Mouse (Mus musculus) cerebral cortex, adult 2 months (tissue): ENCODE results near the gene Col4a6.

Experiments
- WGBS: fragments of 180-500 bp; shearing (Covaris S2); methylation state at CpG from one replicate; pipeline ENCODE4 v1.1.7; 2018; 5-methylcytosine and 5-hydroxymethylcytosine counted together

The Col4a6 gene

DNA sequence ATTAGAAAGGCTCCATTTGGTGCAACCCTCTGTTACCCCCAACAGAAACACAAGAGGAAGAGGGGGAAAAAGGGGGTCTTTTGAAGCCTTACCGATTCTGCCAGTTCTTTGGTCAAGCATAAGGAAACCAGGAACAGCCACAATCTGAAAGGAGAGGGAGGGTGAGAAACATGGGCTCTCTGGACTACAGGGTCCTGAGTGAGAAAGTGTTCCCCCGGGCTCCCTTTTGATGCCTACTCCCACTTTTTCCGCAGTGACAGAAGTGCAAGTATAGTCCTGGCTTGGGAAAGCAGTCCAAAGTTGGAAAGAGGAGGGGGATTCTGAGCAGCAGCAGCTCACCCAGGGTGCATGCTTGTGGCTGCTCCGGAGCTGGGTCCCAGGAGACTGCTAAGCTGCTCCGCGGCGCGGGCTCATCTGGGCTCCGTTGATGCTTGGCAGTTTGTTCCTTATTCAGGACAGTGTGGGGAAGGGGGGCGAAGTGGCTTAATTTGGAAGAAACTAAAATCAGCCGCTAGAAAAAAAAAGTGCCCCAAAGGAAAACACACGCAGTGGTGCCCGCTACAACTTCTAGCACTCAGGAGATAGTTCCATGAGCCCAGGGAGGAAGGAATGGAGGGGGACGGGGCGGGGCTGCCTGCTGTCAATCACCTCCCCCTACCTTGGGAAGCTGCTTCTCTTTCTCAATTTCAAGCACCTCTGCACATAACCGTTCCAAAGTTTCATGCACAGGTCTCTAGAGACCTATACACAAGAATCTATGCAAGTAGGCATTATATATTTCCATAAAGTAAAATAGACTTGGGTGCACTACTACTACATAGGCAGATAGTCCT lies at the start of gene Col4a6:
Gene Col4a6, minus strand, starts transcription at position 607 of the 833 bp plus-strand sequence.
- 5% methylated on average over 16 of the region's 16 CpGs for WGBS

DNA sequence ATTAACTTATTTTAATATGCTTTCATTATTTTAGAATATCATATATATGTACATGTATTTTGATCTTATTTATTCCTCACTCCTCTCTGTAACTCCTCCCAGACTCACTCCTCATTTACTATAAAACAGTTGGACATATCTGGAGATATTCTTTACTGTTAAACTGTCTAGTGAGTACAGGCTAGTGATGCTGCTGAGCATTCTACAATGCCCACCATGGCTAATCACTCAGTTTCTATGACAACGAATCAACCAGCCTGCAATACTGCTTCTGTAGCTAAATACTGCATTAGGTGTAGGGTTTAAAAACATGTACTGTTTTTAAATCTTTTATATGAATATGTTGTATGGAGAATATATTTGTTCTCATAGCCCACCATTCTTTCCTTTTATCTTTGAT lies 29.2 kb upstream of the Col4a6 start:
- WGBS: 97% methylated on average over 1 of the region's 1 CpGs

DNA sequence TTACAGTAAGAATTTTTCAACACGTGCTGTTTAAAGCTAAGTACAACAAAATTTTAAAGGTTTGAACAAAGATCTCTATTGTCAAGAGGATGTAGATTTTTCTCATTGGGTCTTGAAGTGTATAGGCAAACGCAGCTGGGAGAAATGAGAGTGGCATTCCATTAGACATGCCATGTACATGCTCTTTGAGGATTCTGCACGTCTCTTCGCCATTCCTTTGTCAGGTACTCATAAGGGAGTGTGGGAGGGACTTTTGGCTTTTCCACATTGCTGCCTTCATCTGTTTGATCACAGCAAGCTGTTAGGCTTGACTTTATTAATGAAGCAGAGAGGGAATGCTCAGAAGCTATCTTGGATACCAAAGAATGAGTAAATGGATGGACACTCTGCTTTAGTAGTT lies 20.7 kb upstream of the Col4a6 start:
- WGBS: 83% methylated on average over 4 of the region's 4 CpGs

DNA sequence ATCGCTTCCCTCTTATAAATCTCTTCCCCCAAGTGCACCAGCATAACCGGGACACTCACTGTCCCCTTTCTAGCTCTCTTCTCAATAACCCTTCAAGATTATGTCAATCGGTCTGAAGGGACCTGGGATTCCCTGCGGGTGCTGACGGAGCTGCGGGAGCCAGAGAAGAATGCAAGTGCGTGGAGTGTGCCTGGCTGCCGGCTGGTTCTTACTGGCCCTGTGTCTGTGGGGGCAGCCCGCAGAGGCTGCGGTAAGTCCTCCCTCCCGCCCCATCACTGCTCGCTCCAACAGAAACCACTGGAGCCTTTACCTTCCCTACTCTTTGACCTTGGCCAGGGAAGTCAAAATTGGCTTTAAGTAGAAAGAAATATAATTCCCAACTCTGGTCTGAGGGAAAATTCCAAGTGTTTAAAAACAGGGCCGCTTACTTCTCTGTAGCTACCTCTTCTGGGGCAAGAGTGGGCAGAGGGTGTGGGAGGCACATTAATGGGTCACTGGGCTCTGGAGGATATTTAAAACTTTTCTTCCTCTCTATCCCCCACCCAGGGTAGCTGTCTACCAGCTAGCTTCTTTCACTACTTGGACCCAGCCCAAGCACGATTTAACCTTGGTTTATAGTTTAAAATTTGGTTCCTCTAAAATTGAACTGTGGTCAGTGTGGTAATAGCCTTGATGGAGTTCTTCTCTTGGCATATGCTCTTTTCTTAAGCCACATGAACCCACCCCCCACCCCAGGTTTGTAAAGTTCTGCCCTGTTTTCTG lies 1.9 kb upstream of the Col4a6 start:
- whole genome bisulfite sequencing: 4% methylated on average over 14 of the region's 14 CpGs

DNA sequence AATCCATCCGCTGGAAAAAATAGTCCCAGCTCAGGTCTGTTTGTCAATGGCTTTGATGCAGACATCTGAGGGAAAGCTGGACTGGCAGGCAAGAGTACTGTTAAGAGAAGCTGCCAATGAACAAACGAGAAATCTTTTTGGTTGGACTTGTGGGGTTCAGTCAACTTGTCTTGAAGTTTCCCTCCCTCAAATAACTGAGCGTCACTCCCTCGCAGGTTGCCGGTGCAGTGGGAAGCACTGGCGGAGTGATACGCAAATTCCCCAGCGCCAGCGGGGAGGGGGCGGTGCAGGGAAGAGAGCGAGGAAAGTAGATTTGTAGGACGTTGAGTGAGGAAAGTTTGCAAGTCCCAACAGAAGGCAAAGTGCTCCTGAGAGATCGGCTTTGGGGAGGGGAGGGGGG lies 1.2 kb upstream of the Col4a6 start, which contains the start of gene Col4a5:
Gene Col4a5, plus strand, starts transcription at position 276 of the 400 bp plus-strand sequence.
- 3% methylated on average over 13 of the region's 13 CpGs for WGBS

DNA sequence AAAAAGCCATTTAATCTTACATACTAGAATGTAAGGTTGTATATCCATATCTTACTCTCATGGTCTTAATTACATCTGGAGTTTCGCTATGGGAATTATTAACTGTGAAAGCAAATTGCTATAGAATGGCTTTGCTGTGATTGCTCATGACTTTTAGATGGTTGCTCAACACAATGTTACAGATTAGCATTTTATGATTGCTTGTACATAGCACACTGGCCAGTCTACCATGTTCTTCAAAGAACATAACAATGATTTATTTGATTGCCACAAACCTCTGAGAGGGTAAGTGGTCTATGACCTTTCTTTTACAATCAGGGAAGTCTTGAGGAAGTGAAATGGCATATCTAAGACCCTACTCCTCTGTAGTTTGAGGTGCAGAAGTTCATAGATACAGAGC lies 25.9 kb downstream of the Col4a6 start:
- 94% methylated on average over 1 of the region's 1 CpGs for WGBS

DNA sequence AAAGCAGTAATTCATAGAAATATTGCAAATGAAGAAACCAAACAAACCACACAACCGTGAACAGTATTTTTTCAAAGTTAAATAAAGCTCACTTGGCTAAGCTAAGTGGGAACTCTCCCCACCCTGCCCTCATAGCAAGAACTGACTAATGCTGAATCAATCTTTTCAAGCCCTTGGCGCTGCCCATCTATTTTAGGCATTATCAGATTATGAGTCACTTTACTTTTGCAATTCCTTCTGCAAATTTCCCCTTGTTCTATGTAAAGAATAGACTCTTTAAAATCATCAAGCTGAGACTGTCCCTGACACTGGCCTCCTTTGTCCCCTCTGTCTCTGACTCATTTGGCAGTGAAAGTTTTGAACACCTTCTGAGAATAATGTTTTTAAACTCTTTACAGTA lies 34.5 kb downstream of the Col4a6 start:
- WGBS: 36% methylated on average over 2 of the region's 2 CpGs

DNA sequence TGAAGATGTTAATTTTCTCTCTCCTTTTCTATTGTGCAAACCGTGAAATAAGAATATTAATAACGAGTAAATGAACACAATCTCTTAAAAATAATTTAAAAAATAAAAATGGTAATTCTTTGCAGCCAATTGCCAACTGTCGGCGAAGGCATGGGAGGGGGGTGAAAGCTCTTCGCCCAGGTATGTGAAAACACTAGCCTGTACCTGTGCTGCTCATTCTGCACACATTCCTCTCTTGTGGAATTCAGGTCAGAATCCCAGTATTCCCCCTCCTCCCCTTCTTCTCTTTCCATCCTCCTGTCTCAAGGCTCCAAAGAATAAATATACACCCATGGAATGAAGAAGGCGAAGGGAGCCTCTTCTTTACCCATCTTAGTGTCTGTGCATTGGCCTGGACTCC lies 37.1 kb downstream of the Col4a6 start:
- 93% methylated on average over 6 of the region's 6 CpGs for WGBS

DNA sequence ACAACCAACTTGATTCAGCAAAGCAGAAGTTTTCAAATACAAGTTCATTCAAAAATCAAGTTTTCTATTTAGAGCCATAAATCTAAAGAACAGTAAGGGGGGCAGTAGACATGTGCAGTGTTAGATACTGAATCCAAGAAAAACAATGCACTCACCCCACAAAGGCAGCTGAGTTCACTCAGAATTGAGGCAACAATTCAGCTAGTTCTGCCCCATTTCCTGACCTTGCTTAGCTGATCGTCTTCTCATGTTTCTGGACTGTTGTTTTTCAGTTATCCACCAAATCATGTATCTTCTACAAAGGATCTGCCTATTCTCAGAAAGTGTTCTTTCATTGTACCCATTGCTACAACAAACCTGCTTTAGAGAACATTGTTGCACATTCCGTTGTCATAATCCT lies 58.6 kb downstream of the Col4a6 start:
- 76% methylated on average over 2 of the region's 2 CpGs for WGBS

DNA sequence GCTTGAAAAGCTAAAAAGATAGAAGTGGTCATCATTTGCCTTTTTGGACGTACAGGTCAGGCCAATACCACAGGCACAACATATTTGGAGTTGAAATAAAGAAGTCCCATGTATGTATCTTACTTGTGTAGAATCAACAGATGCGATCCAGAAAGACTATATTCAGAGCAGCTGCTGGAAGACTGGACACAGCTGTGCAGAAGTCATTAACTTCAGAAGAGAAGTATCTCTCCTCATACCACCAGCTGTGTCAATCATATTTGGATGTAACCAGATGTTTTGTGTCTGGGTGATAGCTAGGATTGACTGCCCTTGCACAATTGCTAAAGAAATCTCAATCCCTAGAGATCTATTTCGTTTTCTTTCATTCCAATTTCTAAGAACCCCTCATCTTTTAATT lies 77.6 kb downstream of the Col4a6 start:
- 79% methylated on average over 3 of the region's 3 CpGs for WGBS

DNA sequence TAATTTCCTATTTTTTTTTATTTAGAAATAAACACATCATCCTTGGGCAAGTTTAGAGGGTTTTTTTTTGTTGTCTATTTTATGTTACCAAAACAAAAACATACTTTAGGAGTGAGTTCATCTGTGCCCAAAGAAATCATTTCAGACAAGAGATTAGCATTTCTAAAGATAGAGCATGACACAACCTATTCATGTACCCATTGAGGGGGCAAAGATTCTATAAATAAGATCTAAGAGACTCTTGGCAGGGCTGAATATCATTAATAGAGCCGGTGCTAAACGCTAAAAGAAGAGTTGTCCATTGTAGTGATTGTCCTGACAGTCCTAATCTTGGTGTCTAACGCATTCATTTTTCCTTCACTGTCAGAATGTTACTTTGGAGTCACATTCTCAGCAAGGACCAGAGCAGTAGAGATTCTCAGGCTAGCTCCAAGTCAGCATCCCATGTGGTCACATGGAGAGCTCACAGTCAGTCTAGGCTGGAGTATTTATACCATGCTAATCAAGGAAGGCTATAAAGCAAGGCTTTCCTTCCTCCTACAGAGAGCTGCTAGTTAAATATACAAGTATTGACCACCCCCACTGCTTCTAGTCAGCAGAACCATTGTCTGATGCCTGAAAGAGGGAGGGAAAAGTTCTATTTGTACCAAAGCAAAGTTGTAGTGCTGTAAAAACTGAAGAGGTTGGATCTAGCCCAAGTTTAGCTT lies 88.3 kb downstream of the Col4a6 start:
- 45% methylated on average over 3 of the region's 3 CpGs for WGBS

DNA sequence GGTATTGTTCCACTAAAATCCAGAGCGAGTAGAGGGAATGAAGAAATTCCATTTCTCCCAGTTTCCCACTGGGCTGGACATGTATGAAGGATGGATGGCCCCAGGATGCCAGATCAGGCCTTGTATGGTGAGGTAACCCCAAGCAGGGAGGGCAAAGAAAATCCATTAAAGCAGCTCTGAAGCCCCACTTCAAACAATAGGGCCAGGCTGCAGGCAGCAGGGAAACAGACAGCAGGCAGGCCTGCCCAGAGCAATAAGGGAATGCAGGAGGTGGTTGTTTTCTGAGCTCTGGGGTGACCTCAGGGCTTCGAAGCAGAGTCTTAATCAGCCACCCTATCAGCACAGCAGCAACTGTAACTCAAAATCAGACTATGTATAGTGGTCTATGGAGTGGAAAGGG lies 89.2 kb downstream of the Col4a6 start:
- 78% methylated on average over 2 of the region's 2 CpGs for WGBS

DNA sequence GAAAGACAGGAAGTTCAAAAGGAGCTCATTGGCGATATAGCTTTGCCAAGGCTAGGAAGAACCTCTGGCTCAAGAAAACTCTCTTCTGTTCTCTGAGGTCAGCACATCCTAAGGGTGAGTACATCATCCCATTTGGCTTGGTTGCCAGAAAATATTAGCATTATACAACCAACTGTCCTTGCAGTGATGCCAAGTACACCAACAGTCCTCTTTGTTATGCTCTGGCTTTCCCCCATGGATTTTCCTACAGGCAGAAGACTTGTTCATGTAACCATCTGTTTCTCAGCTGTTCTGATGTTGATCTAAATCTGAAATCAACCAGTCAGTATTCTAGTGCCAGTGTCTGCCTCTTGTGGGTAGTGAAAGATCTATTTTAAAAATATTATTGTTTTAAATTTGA lies 103.6 kb downstream of the Col4a6 start:
- 66% methylated on average over 1 of the region's 1 CpGs for WGBS

DNA sequence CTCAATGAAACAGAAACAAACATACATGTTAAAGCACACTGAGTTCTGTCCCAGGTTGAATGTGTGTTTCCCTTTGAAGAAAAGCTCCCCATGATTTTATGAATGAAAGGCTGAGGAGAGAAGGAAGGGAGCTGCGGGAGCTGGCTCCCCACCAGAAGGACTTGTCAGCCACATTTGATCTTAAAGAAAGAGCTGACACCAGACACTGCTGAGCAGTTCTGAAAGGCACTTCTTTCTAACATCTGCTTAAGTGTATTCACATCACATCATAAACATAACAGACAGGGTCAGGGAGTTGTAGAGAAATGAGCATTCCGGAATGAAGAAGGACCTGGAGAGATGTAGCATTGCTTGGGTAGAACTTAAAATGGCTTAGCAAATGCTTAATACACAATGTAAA lies 132.5 kb downstream of the Col4a6 start:
- WGBS: 67% methylated on average over 2 of the region's 2 CpGs

DNA sequence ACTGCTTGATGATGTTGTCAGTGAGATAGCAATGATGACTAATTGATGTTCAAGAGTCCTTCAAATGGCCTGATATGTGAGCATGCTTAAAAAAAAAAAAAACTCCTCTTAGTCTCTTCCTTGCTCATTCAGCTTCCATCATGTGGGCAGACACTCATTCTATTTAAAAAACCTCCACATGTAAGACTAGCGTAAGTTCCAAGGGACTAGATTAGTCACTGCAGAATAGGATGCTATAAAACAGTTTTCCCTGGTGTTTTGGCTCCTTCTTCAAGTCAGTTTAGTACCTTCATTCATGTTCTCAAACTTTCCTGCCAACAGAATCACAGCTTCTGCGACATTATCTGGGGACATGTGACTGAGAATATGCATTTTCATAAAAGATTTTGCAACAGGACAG lies 145.8 kb downstream of the Col4a6 start:
- WGBS: 53% methylated on average over 2 of the region's 2 CpGs

DNA sequence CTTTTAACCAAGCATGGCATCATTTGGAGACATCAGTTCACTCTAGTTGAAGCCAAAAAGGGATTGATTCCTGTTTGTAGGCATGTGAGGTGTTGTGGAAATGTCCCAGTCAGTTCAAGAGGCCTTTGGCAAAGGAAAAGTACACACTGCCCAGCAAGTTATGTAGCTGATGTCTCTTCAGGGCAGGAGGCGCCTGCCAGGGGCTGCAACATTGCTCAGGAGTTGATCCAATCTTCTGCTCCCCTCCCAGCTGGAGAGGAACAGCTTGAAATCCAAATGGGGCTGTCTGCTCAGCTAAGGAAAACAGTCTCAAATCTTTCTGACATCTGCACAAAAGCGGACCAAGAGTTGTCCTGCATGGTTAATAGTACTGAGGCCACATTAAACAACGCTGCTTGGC lies 149.7 kb downstream of the Col4a6 start:
- WGBS: 50% methylated on average over 3 of the region's 3 CpGs

DNA sequence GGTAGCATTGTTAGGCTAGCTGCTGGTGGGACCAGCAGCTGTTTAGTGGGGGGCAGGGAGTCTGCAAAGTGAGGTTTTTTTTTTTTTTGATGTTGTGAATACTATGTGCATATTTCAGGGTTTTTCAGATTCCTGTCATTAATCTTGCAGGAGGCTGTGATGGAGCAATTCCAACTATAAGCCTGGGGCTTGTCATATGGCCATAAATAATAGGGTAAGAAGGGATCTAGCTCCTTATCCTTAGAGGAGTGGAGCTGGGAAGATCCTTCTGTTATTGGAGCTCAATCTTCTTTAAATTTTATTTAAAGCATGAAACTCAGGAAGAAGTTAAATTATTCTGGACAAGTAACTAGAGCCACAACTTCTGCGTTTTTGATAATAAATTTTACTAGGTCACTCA lies 157.7 kb downstream of the Col4a6 start:
- 84% methylated on average over 1 of the region's 1 CpGs for WGBS

DNA sequence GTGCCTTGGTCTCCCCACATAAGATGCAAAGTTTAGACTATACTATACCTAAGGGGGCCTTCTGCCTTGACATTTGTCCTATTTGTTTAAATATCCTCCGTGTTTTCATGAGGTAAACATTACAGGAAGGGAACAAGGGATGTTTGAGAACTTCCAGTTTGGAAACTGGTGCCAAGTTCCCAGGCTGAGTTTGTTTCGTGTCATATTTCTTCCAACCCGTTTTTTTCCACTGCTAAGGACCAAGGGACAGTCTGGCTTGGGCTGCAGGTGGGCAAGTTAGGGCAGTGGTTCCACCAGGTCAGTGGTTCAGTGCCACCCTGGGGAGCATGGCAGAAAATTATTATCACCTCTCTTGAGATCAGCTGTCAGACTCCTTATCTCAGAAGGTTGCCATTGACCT lies 158.1 kb downstream of the Col4a6 start:
- 60% methylated on average over 3 of the region's 3 CpGs for WGBS

DNA sequence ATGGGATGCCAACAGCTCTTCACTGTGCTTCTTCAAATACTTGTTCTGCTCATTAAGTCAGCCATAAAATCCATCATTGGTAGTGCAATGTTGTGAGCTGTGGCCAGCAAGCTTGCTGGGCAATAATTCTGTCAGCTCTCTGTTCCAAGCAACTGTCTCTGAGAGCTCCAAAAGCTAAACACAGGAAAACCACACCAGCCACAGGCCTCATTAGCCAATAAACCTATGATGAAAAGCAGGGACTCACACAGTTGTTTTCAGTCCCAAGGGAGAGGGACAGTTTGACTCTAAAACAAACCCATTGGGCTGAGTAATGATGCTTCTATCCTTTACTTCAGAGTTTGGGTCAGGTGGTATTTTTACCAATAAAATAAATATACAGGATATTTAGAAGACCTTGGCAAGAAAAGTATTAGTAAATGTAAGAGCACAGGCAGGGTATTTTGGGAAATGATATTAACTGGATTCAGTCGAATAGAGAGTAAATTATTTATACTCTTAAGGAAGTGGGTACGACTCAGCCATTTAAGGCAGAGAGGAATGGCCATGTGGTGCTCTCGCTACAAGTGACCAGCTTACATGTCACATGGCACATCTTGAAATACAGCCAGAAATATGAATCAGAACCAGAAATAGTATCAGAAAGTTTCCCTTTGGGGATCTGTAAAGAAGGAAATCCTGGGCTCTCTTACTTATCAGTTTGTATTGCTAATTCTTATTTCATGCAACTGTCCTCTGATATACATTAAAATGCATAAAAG lies 181.0 kb downstream of the Col4a6 start:
- WGBS: 75% methylated on average over 3 of the region's 3 CpGs

DNA sequence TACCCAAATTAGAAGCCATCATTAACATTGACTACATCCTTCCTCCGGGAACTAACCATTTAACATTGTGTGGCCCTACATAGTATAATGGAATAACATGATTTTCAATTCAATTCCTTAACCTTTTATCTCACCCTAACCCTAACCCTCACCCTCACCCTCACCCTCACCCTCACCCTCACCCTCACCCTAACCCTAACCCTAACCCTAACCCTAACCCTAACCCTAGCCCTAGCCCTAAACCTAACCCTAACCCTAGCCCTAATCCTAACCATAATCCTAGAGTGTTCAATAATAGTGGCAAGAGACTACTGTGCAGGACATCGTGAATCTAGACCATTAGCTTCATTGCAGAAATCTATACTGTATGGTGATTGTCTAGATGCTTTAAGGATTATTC lies 197.5 kb downstream of the Col4a6 start:
- 96% methylated on average over 2 of the region's 2 CpGs for WGBS

DNA sequence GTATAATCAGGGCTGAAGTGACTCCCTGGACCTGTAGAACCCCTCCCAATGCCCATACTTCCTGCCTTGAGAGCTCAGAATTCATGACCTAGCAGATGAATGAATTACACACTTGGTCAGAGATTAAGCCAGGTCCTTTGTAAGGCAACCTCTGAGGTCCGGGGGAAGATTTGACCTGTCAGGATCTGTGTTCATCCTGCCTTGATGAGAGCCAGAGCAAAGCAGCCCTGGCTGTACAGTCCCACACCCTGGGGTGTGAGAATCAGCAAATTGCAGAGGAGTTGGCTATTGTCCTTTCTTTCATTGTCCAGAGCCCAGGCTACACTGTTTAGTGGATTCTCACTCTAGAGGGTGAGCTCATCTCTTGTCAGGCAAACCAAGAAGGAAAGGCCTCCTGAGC lies 207.9 kb downstream of the Col4a6 start:
- WGBS: 30% methylated on average over 1 of the region's 1 CpGs

DNA sequence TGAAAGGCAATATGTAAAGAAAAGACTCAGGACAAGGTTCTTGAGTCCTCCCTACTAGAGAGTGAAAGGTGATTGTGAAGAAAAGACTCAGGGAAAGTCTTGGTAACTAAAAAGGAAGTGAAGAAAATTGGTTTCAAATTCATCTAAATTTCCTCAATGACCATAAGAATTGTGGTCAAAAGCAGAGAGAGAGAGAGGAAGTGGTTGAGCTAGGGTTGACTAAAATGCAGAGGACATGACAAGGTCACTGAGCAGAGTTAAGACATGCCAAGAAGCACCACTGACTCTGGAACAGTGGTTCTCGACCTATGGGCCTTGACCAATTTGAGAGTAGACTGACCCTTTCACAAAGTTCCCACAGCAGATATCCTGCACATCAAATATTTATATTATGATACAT lies 224.2 kb downstream of the Col4a6 start:
- WGBS: 76% methylated on average over 1 of the region's 1 CpGs
